Mouse (Mus musculus) spleen, postnatal 10 days (tissue): ENCODE data around the gene Tm2d1.
"Not testable (repeated sequence)": the region's sequence is repeated elsewhere in the genome, so short reads cannot be mapped to it uniquely, and the experiment has no call there.

Source experiments
- DNase-seq, 2 experiments: peaks; one replicate each; pipeline ENCODE4 v3.0.0; 2021 to 2022; ENCODE audit warnings: low spot score in 2 of 2

Gene Tm2d1

GRCm38 (mm10) chr4:98382716-98383424 lies at the start of gene Tm2d1:
Gene Tm2d1 (minus strand): TSS chr4:98383306.
- DNase-seq, result peak; percentile 75 to 84

- DNase-seq, result no peak
Observed at GRCm38 (mm10) chr4:98428371-98428770, 45.3 kb upstream of the Tm2d1 start.

DNA sequence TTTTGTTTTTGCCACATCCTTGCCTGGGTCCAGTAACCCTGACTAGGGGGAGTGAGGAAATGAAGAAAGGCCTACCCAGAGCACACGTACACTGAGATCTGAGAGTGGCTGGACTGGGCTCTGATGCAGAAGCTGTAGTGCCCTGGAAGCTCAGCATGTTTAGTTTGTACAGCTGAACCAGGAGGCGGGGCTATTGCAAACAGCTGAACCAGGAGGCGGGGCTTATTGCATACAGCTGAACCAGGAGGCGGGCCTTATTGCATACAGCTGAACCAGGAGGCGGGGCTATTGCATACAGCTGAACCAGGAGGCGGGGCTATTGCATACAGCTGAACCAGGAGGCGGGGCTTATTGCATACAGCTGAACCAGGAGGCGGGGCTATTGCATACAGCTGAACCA lies 32.0 kb upstream of the Tm2d1 start:
- not testable (repeated sequence) for DNase-seq

- DNase-seq, result no peak
Observed at GRCm38 (mm10) chr4:98408455-98408854, 25.3 kb upstream of the Tm2d1 start.

DNA sequence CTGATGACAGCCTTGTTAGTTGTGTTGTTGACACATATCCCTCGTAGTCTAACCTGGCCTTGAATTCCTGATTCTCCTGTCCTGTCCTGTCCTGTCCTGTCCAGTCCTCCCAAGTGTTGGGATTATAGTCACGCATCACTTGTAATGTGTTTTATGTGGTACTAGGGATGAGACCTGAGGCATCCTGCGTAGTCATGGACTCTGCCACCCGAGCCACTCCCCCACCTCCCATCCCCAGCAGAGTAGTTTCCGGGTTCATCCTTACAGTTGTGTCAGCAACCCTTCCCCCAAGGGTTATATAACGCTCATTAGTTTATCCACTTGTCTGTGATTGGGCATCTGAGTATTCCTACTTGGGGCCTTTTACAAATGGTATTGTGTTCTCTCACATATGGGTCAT lies 21.3 kb upstream of the Tm2d1 start:
- DNase-seq, result no peak

- DNase-seq, result no peak
Observed at GRCm38 (mm10) chr4:98403492-98403891, 20.4 kb upstream of the Tm2d1 start.

DNA sequence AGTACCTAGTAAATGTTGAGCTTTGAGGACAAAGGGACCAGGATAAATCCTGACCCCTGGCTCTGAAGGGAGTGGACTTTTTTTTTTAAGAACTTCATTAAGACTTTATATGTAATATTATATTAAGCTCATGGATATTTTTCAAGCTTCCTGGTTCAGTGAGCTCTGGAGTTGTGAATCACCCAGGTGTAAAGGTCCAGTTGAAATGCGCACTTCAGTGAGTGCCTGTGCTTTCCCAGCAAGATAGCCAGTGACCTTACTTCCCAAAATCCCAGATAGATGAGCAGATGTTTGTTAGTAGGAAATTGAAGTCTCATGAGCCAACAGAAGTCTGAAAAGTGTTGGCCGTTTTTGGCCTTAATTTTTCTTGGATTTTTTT lies 18.5 kb upstream of the Tm2d1 start:
- no peak for DNase-seq

- no peak for DNase-seq
Observed at GRCm38 (mm10) chr4:98400926-98401583, 17.9 kb upstream of the Tm2d1 start.

DNA sequence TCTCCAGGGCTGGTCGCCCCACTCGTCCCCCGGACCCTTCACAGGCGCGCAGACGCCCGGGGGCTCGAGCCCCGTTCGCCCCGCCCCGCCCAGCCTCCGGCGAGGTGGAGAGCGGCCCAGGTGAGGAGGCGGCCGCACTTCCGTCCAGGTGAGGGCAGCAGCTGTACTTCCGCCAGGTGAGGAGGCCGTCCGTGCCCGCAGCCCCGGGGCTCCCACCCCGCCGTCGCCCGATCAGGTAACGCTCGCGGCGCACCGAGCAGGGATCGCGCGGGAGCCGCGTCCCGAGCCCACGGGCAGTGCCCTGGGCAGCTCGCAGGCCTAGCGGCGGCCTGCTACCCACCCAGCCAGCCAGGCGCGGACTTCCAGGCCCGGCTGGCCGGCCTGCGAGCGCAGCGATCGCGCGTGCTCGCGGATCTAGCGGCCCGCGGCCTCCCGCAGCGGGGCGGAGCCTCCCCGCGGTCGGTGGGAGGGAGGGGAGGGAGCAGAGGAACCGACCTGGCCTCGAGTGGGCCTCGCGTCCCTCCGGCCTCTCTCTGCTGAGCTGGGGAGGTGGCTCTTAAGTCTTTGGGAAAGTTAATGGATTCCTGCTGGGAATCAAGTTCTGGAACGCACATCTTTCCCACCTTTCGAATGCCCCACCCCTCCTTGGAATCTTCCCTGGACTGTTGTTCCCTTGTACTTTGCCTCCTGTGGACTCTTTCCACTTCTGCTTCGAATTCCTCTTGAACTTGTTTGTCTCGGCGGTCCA lies 12.8 kb upstream of the Tm2d1 start, which contains the start of gene Patj:
Gene Patj (plus strand): TSS at position 96 of the 748 bp plus-strand sequence.
- DNase-seq, result peak; percentile 8 to 36

DNA sequence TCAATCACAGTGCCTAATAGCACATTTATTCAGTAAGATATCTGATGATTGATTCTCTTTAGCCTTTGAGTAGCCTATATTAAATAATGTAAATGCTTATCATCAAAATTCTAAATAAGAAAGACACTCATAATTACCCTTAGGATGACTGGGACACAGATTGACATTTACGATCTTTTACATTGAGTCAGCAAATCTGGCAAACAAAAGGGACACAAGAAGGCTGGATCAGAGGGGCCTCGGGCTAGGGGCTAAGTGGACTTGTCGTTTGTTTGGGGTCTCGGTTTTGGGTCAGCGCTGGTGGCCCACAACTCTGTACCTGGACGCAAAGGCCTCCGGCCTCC lies 12.2 kb upstream of the Tm2d1 start:
- no peak for DNase-seq

DNA sequence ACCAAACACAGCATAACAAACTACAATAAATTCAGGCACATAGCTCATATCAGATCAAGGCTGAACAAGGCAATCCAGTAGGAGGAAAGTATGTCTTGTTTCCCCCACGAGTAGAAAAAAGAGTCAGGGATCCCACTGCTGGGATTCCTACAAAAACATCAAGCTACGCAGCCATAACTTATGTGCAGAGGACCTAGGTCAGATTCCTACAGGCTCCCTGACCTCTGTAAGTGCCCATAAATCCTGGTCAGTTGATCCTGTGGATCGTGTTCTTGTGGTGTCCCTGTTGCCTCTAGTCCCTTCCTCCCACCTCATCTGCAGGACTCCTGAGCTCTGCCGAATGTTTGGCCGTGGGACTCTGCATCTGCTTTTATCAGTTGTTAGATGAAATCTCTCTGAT lies 1.9 kb upstream of the Tm2d1 start:
- DNase-seq, result no peak

GRCm38 (mm10) chr4:98376943-98377342 lies 6.2 kb downstream of the Tm2d1 start:
- no peak for DNase-seq

- peak in 1 of 2 experiments; percentile 25 for DNase-seq
Observed at GRCm38 (mm10) chr4:98375401-98375800, 7.7 kb downstream of the Tm2d1 start.

- DNase-seq, result no peak
Observed at GRCm38 (mm10) chr4:98358034-98358809, 24.9 kb downstream of the Tm2d1 start.

GRCm38 (mm10) chr4:98348580-98348979 lies 34.5 kb downstream of the Tm2d1 start:
- no peak for DNase-seq

- DNase-seq, result no peak
Observed at GRCm38 (mm10) chr4:98345783-98346182, 37.3 kb downstream of the Tm2d1 start.

- no peak for DNase-seq
Observed at GRCm38 (mm10) chr4:98339992-98340564, 43.0 kb downstream of the Tm2d1 start.

- DNase-seq, result no peak
Observed at GRCm38 (mm10) chr4:98338636-98339630, 44.2 kb downstream of the Tm2d1 start.

DNA sequence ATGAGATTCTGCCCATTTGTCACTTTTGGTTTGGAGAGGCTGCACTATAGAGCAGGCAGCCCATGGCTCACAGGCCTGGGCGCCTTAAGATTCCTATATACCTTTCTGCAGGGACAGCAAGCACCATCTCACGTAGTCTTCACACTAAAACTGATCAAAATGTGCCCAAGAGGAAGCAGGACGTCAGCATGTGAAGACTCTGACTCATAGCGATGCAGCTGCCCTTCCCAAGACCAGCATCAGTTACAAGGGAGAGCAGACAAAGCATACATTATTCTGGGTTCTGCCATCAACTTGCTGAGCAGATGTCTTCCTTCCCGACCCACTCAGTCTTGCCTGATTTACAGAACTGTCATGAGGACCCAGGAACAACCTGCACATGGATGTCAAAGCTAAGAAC lies 45.9 kb downstream of the Tm2d1 start:
- no peak for DNase-seq

DNA sequence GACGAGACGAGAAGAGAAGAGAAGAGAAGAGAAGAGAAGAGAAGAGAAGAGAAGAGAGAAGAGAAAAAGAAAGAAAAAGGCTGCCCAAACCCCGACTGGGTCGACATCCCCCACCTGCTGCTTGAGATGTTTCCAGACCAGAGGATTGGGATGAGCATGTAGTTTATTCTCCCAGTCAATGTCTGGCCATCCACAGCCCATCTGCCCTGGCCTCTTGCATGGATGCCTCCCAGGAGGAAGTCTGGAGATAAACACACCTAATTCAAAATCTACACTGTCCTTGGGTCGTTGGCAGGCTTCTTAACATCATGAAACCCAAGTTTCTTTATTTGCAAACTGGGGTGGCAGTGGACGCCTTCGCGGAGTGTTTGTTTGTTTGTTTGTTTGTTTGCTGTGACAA lies 47.4 kb downstream of the Tm2d1 start:
- DNase-seq, result no peak
